Mouse (Mus musculus): ENCODE measurements around the gene Mpp2. TPM values are rescaled to one million over a fixed set of nuclear protein-coding genes. Genes with fewer than 3 reads are reported as not detected.
A peak's percentile ranks its signal among the peaks of the same experiment; 100 is the strongest.

Gene Mpp2
- polyA plus RNA-seq, 1 experiment from 2014 or later: 10.8 TPM

DNA sequence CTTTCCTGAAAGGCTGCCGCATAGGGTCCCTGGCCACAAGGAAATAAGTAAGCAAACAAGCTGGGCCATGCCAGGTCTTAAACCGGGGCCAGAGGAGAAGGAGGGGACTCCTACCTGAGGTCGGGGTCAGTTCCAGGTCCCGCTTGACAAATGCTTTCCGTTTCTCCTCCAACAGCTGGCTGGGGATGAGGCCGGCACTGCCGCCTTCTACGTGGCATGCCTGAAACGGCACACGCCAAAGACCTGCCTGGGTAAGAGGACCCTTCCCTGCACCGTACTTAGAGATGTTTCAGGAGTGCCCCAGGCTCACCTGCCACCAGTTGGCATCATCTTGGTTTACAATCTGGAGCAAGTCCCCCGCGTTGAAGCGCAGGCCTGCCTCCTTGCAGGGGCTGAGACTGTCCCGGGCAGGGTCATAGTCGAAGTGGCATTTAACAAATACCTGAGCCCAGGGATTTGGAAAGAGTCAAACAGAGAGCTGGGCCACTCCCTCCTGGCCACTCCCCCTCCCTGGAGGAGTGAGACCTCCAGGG, 26.3 kb downstream of the Mpp2 start:
- H3K27ac ChIP-seq (ENCODE audit: low read depth, low read length): no peak overlapping the region
- peaks cover 2% of the 10 kb centered on the region; the same call in 1 of the 2 replicates for H3K4me1 ChIP-seq (ENCODE audit: control insufficient read depth, insufficient read depth, low read length)
- no peaks in the 10 kb centered on the region for H3K9me3 ChIP-seq (ENCODE audit: control insufficient read depth, low read length)
- ATAC-seq (ENCODE audit: low FRiP score) (no peak), DNase-seq (ENCODE audit: low spot score, missing footprints) (no peak)
- no peak overlapping the region for H3K9ac ChIP-seq (ENCODE audit: low read length)
- peaks cover 2% of the 10 kb centered on the region; the same call in 1 of the 2 replicates for H3K36me3 ChIP-seq (ENCODE audit: control insufficient read depth, insufficient read depth, low read length)
- H3K4me3 ChIP-seq (ENCODE audit: low read depth, low read length): no peak overlapping the region
- H3K27me3 ChIP-seq (ENCODE audit: control insufficient read depth, insufficient read depth, low read length): peaks cover 7% of the 10 kb centered on the region; the same call in 1 of the 2 replicates
- peak overlapping the region; percentile 70 for H3K4me2 ChIP-seq
- 28% methylated on average over 16 of the region's 16 CpGs for WGBS

DNA sequence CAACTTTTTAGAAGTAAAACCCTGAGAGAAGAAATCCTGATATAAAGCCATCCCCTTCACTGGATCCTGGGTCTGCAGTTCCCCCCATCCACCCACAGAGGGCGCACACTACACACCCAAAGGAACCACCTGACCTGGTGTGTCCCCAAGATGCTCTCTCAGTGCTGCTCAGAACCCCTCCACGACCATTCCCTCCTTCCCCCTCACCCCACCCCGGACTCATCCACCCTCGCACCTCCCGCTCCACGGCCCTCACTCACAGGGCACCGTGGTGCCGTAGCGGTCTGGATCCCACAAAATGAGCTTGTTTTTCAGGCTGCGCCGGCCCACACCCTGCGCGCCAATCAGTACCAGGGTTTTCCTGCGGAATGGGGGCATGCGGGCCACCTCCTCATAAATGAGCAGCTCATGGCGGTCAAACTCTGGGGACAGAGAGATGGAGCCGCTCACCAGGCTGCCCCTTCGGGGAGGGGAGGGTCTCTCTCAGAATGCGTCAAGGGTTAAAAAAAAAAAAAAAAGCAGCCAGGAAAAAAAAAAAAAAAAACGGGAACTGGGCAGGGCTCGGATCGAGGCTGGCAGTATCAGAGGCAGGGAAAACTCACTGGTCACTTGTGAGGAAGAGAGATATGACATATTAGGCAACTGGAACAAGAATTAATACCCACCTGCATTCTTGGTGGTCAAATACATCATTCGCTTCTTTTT, 26.9 kb downstream of the Mpp2 start:
- peak overlapping the region; percentile 70 for H3K4me2 ChIP-seq
- peaks cover 2% of the 10 kb centered on the region; the same call in 1 of the 2 replicates for H3K4me1 ChIP-seq (ENCODE audit: control insufficient read depth, insufficient read depth, low read length)
- peaks cover 2% of the 10 kb centered on the region; the same call in 1 of the 2 replicates for H3K36me3 ChIP-seq (ENCODE audit: control insufficient read depth, insufficient read depth, low read length)
- H3K9ac ChIP-seq (ENCODE audit: low read length): peak overlapping the region; percentile 54
- ATAC-seq (ENCODE audit: low FRiP score) (peak; percentile 81), DNase-seq (ENCODE audit: low spot score, missing footprints) (peak; percentile 98)
- H3K4me3 ChIP-seq (ENCODE audit: low read depth, low read length): peak overlapping the region; percentile 35
- no peaks in the 10 kb centered on the region for H3K9me3 ChIP-seq (ENCODE audit: control insufficient read depth, low read length)
- WGBS: 3% methylated on average over 23 of the region's 23 CpGs
- H3K27ac ChIP-seq (ENCODE audit: low read depth, low read length): no peak overlapping the region
- H3K27me3 ChIP-seq (ENCODE audit: control insufficient read depth, insufficient read depth, low read length): peaks cover 7% of the 10 kb centered on the region; the same call in 1 of the 2 replicates

DNA sequence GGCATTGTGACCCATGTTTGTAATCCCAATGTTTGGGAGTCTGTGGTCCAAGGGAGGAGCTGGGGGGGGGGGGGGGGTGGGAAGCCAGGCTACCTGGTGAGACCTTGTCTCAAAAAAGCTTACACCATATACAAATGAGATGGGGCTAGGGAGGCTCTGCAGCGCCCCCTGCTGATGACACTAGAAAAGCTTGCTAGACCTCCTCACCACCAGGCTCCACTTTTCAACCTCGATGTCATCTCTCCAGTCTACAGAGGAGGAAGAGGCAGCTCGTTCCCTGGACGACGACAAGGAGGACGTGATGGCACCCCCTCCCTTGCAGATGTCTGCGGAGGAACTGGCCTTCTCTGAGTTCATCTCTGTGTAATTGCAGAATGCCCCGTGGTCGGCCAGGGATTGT, 34.5 kb downstream of the Mpp2 start:
- Histone ChIP-seq H3K27ac (ENCODE audit: low read depth, low read length) (no peak overlapping the region), H3K4me3 (ENCODE audit: low read depth, low read length) (no peak overlapping the region), H3K4me2 (no peak overlapping the region), H3K4me1 (ENCODE audit: control insufficient read depth, insufficient read depth, low read length) (no peaks in the 10 kb centered on the region), H3K9me3 (ENCODE audit: control insufficient read depth, low read length) (no peaks in the 10 kb centered on the region), H3K36me3 (ENCODE audit: control insufficient read depth, insufficient read depth, low read length) (no peaks in the 10 kb centered on the region), H3K9ac (ENCODE audit: low read length) (no peak overlapping the region), H3K27me3 (ENCODE audit: control insufficient read depth, insufficient read depth, low read length) (no peaks in the 10 kb centered on the region)
- ATAC-seq (ENCODE audit: low FRiP score) (no peak), DNase-seq (ENCODE audit: low spot score, missing footprints) (peak; percentile 93)
- 28% methylated on average over 9 of the region's 9 CpGs for WGBS

DNA sequence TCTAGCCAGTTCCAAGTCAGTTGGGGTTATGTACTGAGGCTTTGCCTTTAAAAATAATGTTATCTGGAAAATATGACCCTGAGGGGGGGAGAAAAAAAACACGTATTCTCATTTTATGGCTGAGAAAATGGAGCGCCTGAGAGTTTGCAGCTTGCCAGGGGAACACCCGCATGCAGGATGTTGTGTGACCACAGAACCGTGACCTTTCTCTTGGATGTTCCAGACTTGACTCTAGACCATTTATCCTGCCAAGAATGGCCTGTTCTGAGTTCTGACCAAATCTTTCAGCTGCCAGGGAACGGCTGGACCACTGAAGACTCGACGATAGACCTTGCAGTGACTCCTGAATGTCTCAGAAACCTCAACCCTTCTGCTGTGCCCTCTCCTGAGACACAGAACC, 35.1 kb downstream of the Mpp2 start:
- H3K4me1 ChIP-seq (ENCODE audit: control insufficient read depth, insufficient read depth, low read length): no peaks in the 10 kb centered on the region
- no peak overlapping the region for H3K4me3 ChIP-seq (ENCODE audit: low read depth, low read length)
- no peak for DNase-seq (ENCODE audit: low spot score, missing footprints)
- no peak overlapping the region for H3K9ac ChIP-seq (ENCODE audit: low read length)
- no peak for ATAC-seq (ENCODE audit: low FRiP score)
- no peak overlapping the region for H3K27ac ChIP-seq (ENCODE audit: low read depth, low read length)
- no peaks in the 10 kb centered on the region for H3K27me3 ChIP-seq (ENCODE audit: control insufficient read depth, insufficient read depth, low read length)
- WGBS: 89% methylated on average over 7 of the region's 7 CpGs
- no peaks in the 10 kb centered on the region for H3K36me3 ChIP-seq (ENCODE audit: control insufficient read depth, insufficient read depth, low read length)
- H3K4me2 ChIP-seq: no peak overlapping the region
- no peaks in the 10 kb centered on the region for H3K9me3 ChIP-seq (ENCODE audit: control insufficient read depth, low read length)

DNA sequence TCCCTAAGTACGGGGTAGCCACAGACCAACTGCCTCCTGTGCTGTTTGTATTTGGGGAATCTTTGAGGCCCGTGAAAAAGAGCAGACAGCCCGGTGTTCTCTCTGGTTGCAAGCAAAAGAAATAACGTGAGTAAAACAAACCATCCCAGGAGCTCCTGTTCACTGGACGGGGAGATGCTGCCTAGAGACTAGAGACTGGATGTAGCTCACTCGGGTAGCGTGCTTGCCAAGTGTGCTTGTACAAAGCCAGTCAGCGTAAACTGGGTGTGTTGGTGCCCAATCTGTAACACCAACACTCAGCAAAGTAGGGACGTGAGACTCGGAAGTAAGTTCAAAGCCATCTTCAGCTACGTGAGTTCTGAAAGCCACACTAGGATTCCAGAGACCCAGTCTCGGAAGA, 35.6 kb downstream of the Mpp2 start:
- 85% methylated on average over 12 of the region's 12 CpGs for WGBS
- Histone ChIP-seq H3K36me3 (ENCODE audit: control insufficient read depth, insufficient read depth, low read length) (no peaks in the 10 kb centered on the region), H3K27me3 (ENCODE audit: control insufficient read depth, insufficient read depth, low read length) (no peaks in the 10 kb centered on the region), H3K9me3 (ENCODE audit: control insufficient read depth, low read length) (no peaks in the 10 kb centered on the region), H3K4me1 (ENCODE audit: control insufficient read depth, insufficient read depth, low read length) (no peaks in the 10 kb centered on the region), H3K9ac (ENCODE audit: low read length) (no peak overlapping the region), H3K4me2 (no peak overlapping the region), H3K4me3 (ENCODE audit: low read depth, low read length) (no peak overlapping the region), H3K27ac (ENCODE audit: low read depth, low read length) (no peak overlapping the region)
- no peak for ATAC-seq (ENCODE audit: low FRiP score)
- DNase-seq (ENCODE audit: low spot score, missing footprints): peak; percentile 83

DNA sequence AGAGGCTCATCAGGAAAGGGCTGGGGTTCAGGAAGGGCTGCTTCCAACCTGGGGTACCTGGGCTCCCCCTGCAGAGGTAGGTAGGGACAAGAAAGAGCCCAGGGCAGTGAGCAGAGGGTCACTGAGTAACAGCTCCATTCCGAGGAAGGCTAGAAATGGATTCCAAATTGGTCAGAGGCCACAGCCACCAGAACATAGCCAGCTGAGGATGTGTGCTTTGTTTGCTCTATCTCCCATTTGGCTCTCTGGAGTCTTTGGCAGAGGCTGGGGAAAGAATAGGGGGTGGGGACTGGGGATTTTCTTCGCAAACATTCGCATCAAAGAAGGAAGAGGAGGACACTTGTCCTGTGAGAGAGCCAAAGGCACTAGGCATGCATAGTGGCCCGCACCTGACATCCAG, 36.4 kb downstream of the Mpp2 start:
- no peaks in the 10 kb centered on the region for H3K9me3 ChIP-seq (ENCODE audit: control insufficient read depth, low read length)
- no peak overlapping the region for H3K4me3 ChIP-seq (ENCODE audit: low read depth, low read length)
- DNase-seq (ENCODE audit: low spot score, missing footprints) (no peak), ATAC-seq (ENCODE audit: low FRiP score) (no peak)
- no peaks in the 10 kb centered on the region for H3K27me3 ChIP-seq (ENCODE audit: control insufficient read depth, insufficient read depth, low read length)
- no peak overlapping the region for H3K27ac ChIP-seq (ENCODE audit: low read depth, low read length)
- no peaks in the 10 kb centered on the region for H3K36me3 ChIP-seq (ENCODE audit: control insufficient read depth, insufficient read depth, low read length)
- no peak overlapping the region for H3K4me2 ChIP-seq
- 29% methylated on average over 4 of the region's 4 CpGs for WGBS
- H3K4me1 ChIP-seq (ENCODE audit: control insufficient read depth, insufficient read depth, low read length): no peaks in the 10 kb centered on the region
- no peak overlapping the region for H3K9ac ChIP-seq (ENCODE audit: low read length)

DNA sequence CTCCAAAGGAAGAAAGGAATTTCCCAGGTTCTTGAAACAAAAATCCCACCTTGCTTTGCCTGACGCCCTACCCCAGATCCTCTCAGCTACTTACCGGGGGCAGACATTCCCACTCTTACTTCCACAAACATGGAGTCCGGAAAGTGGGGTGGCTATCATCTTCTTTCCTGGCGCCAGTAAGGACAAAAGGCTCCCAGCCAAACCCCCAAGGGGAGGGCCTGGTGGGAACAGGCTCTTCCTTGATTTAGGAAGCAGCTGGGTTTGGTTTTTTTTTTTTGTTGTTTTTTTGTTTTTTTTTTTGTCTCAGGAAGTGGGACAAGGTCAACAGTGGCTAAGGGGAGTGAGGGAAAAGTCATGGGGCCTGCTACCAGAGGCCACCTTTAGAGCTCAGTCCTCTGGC, 36.8 kb downstream of the Mpp2 start:
- Histone ChIP-seq H3K36me3 (ENCODE audit: control insufficient read depth, insufficient read depth, low read length) (no peaks in the 10 kb centered on the region), H3K4me2 (no peak overlapping the region), H3K27ac (ENCODE audit: low read depth, low read length) (no peak overlapping the region), H3K4me3 (ENCODE audit: low read depth, low read length) (no peak overlapping the region), H3K9me3 (ENCODE audit: control insufficient read depth, low read length) (no peaks in the 10 kb centered on the region), H3K9ac (ENCODE audit: low read length) (no peak overlapping the region), H3K27me3 (ENCODE audit: control insufficient read depth, insufficient read depth, low read length) (no peaks in the 10 kb centered on the region), H3K4me1 (ENCODE audit: control insufficient read depth, insufficient read depth, low read length) (no peaks in the 10 kb centered on the region)
- DNase-seq (ENCODE audit: low spot score, missing footprints) (no peak), ATAC-seq (ENCODE audit: low FRiP score) (no peak)
- WGBS: 68% methylated on average over 4 of the region's 4 CpGs

DNA sequence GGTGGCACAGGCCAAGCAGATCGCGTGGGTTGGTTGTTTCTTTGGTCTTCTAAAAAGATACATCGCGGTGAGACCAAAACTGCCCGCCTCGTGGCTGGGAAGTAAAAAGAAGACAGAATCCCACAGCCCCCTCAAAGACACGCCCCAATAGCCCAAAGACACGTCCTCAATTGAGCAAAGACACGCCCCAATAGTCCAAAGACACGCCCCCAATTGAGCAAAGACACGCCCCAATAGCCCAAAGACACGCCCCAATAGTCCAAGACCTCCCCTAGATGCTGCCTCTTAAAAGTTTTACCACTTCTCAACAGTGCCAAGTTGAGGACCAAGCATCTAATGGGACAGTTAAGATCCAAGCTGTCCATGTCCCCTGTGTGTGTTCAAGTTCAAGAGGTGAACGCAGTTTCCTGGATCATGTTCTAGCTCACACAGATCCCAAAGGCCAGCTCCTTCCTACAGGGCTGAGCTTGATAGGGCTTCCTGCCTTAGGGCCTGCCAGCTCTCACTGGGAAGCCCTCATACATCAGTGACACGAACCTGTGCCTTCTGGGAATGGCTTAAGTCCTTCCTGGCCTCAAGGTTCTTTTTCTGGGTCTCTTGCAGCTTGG, 38.3 kb downstream of the Mpp2 start:
- Histone ChIP-seq H3K4me3 (ENCODE audit: low read depth, low read length) (no peak overlapping the region), H3K9me3 (ENCODE audit: control insufficient read depth, low read length) (0 out of 2 replicates have a peak, but pooled peaks cover 8% of the 10 kb centered on the region), H3K4me1 (ENCODE audit: control insufficient read depth, insufficient read depth, low read length) (no peaks in the 10 kb centered on the region), H3K27ac (ENCODE audit: low read depth, low read length) (no peak overlapping the region), H3K36me3 (ENCODE audit: control insufficient read depth, insufficient read depth, low read length) (no peaks in the 10 kb centered on the region), H3K4me2 (no peak overlapping the region), H3K27me3 (ENCODE audit: control insufficient read depth, insufficient read depth, low read length) (no peaks in the 10 kb centered on the region), H3K9ac (ENCODE audit: low read length) (no peak overlapping the region)
- DNase-seq (ENCODE audit: low spot score, missing footprints): no peak
- no peak for ATAC-seq (ENCODE audit: low FRiP score)
- WGBS: 53% methylated on average over 14 of the region's 14 CpGs

DNA sequence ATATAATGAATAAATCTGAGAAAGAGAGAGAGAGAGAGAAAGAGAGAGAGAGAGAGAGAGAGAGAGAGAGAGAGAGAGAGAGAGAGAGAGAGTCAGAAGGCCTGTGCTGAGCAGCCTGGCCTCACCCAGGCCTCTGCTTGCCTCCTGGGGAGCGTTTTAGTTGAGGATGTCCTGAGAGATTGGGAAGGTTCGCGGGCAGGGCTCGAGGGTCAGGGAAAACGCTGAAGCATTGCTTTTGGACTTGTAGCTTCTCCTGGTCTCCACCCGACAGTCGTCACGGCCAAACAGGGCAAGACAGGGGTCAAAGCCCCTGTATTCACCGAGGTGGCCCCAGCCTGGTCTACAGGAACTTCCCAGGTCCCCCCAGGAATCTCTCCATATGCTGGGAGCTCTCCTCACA, 41.7 kb downstream of the Mpp2 start:
- H3K27ac ChIP-seq (ENCODE audit: low read depth, low read length): no peak overlapping the region
- 82% methylated on average over 9 of the region's 9 CpGs for WGBS
- no peak overlapping the region for H3K4me2 ChIP-seq
- H3K36me3 ChIP-seq (ENCODE audit: control insufficient read depth, insufficient read depth, low read length): no peaks in the 10 kb centered on the region
- no peaks in the 10 kb centered on the region for H3K4me1 ChIP-seq (ENCODE audit: control insufficient read depth, insufficient read depth, low read length)
- H3K9me3 ChIP-seq (ENCODE audit: control insufficient read depth, low read length): 0 out of 2 replicates have a peak, but pooled peaks cover 8% of the 10 kb centered on the region
- DNase-seq (ENCODE audit: low spot score, missing footprints) (peak; percentile 10), ATAC-seq (ENCODE audit: low FRiP score) (no peak)
- H3K9ac ChIP-seq (ENCODE audit: low read length): no peak overlapping the region
- H3K4me3 ChIP-seq (ENCODE audit: low read depth, low read length): no peak overlapping the region
- H3K27me3 ChIP-seq (ENCODE audit: control insufficient read depth, insufficient read depth, low read length): no peaks in the 10 kb centered on the region
